Mouse (Mus musculus) hindbrain, embryonic 11.5 days (tissue): ENCODE measurements around the gene Srsf5. TPM values are rescaled to one million over a fixed set of nuclear protein-coding genes. Genes with fewer than 3 reads are reported as not detected.
"Not testable (repeated sequence)": the region's sequence is repeated elsewhere in the genome, so short reads cannot be mapped to it uniquely, and the experiment has no call there.

Source experiments
- ATAC-seq: fragments of 200-750 bp; cut with Nextera tagmentation; 2 replicates; pipeline ENCODE4 v1.8.0; 2017; ENCODE audit warnings: mild to moderate bottlenecking, moderate TSS enrichment, moderate library complexity; ENCODE audit not compliant: low FRiP score
- DNase-seq: peaks from one replicate; pipeline ENCODE4 v3.0.0-alpha.2; 2015; ENCODE audit warnings: low spot score
- H3K27ac ChIP-seq: fragments of 300-500 bp; sonication (generic); 2 replicates; pipeline ENCODE4 v1.5.1; 2014; ENCODE audit warnings: mild to moderate bottlenecking, low read depth, low read length
- H3K27me3 ChIP-seq: fragments of 300-500 bp; sonication (generic); 2 replicates; pipeline ENCODE4 v1.6.1; 2014; ENCODE audit warnings: mild to moderate bottlenecking, low read length, moderate library complexity, mixed read lengths; ENCODE audit not compliant: control insufficient read depth, insufficient read depth
- H3K36me3 ChIP-seq: fragments of 300-500 bp; sonication (generic); 2 replicates; pipeline ENCODE4 v1.6.1; 2014; ENCODE audit warnings: mild to moderate bottlenecking, low read length, moderate library complexity, mixed read lengths; ENCODE audit not compliant: control insufficient read depth, insufficient read depth
- H3K4me1 ChIP-seq: fragments of 300-500 bp; sonication (generic); replicated peaks from 2 replicates; pipeline ENCODE4 v1.6.1; 2014; ENCODE audit warnings: low read length, mixed read lengths; ENCODE audit not compliant: control insufficient read depth, insufficient read depth
- H3K4me2 ChIP-seq: fragments of 300-500 bp; sonication (generic); replicated peaks from 2 replicates; pipeline ENCODE4 v1.6.1; 2014; ENCODE audit warnings: mild to moderate bottlenecking, low read depth, low read length
- H3K4me3 ChIP-seq: fragments of 300-500 bp; sonication (generic); 2 replicates; pipeline ENCODE4 v1.5.1; 2014; ENCODE audit warnings: low read depth, low read length
- H3K9ac ChIP-seq: fragments of 300-500 bp; sonication (generic); 2 replicates; pipeline ENCODE4 v1.6.1; 2014; ENCODE audit warnings: low read depth, low read length
- H3K9me3 ChIP-seq: fragments of 300-500 bp; sonication (generic); 2 replicates; pipeline ENCODE4 v1.6.1; 2016; ENCODE audit warnings: low read length; ENCODE audit not compliant: control insufficient read depth
- WGBS: fragments of 180-500 bp; shearing (Covaris S2); extraction: QIAGEN DNeasy Blood & Tissue Kit; methylation state at CpG from one replicate; pipeline ENCODE4 v1.1.7; 2014; 5-methylcytosine and 5-hydroxymethylcytosine counted together
- polyA plus RNA-seq: library from polyadenylated mRNA; unstranded; fragments of >200 nt; fragmentation: Nextera tagmentation; extraction: Ambion mirVana; gene quantifications from 2 replicates; pipeline ENCODE4 v1.2.1, GENCODE M21; 2014

Srsf5 gene
- polyA plus RNA-seq, 1 experiment from 2014 or later = 291 TPM

DNA sequence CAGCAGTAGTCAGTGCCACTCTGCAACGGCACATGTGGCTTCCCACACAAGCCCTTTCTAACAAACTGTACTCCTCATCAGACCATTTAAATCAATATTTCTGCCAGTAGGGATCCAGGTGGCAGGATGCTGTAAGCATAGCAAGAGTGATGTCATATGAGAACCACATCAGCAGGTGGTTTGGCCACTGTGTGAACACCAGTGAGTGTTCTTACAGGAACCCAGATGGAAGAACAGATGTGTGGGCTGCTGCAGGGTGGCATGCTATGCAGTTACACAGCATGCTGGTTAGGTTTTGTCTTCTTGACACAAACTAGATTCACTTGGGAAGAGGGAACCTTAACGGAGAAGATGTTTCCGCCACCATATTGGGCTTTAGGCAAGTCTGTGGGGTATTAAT is 3.4 kb upstream of the Srsf5 start:
- H3K4me3 ChIP-seq = no peak overlapping the region
- WGBS = 96% methylated on average over 3 of the region's 3 CpGs
- no peak for DNase-seq

DNA sequence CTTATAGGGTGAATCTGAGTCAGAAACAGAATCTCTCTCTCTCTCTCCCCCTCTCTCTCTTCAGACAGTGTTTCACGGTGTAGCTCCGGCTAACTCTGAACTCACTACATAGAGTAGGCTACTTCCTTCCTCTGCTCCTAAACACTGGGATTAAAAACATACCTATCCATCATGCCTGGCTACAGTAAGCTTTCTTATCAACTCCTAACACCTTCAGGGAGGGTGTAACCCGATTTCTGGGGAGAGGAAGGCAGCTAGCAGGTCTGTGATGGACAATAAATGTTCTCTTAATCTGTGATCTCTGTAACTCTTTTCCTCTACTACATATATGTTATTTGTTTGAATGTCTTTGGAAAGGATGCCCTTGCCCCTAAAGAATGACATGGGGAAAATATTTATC is 1.9 kb upstream of the Srsf5 start:
- Histone ChIP-seq H3K36me3 (peaks cover 6% of the 10 kb centered on the region; the same call in 1 of the 2 replicates), H3K9me3 (no peaks in the 10 kb centered on the region), H3K4me3 (no peak overlapping the region), H3K4me2 (no peak overlapping the region), H3K9ac (no peak overlapping the region), H3K4me1 (no peaks in the 10 kb centered on the region), H3K27ac (no peak overlapping the region), H3K27me3 (no peaks in the 10 kb centered on the region)
- ATAC-seq (no peak), DNase-seq (no peak)
- 83% methylated on average over 3 of the region's 3 CpGs for WGBS

More for the DNA sequence above, 3.4 kb upstream of the Srsf5 start:
- H3K9ac ChIP-seq = no peak overlapping the region
- no peaks in the 10 kb centered on the region for H3K27me3 ChIP-seq
- H3K27ac ChIP-seq = no peak overlapping the region
- H3K36me3 ChIP-seq = no peaks in the 10 kb centered on the region
- no peaks in the 10 kb centered on the region for H3K9me3 ChIP-seq
- no peaks in the 10 kb centered on the region for H3K4me1 ChIP-seq
- H3K4me2 ChIP-seq = no peak overlapping the region
- no peak for ATAC-seq

DNA sequence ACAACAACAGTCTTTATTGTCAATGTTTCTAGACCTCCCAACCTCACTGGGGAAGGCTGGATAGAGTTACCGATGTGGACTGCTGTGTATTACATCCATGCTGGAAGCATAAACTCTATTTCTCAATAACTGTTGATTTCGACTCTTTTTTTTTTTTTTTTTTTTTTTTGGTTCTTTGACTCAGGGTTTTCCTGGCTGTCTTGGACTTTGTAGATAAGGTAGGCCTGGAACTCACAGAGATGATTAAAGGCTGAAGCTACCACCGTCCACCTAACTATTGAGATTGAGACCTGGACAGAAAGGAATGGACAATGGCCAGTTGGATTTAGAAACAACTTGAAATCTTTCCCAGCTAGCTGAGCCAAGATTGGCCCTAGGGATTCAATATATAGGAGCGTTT is 1.1 kb upstream of the Srsf5 start:
- DNase-seq (no peak), ATAC-seq (no peak)
- H3K9me3 ChIP-seq = no peaks in the 10 kb centered on the region
- H3K27me3 ChIP-seq = no peaks in the 10 kb centered on the region
- no peak overlapping the region for H3K9ac ChIP-seq
- H3K4me2 ChIP-seq = no peak overlapping the region
- 88% methylated on average over 4 of the region's 4 CpGs for WGBS
- H3K4me3 ChIP-seq = no peak overlapping the region
- H3K4me1 ChIP-seq = no peaks in the 10 kb centered on the region
- H3K27ac ChIP-seq = no peak overlapping the region
- peaks cover 8% of the 10 kb centered on the region for H3K36me3 ChIP-seq

DNA sequence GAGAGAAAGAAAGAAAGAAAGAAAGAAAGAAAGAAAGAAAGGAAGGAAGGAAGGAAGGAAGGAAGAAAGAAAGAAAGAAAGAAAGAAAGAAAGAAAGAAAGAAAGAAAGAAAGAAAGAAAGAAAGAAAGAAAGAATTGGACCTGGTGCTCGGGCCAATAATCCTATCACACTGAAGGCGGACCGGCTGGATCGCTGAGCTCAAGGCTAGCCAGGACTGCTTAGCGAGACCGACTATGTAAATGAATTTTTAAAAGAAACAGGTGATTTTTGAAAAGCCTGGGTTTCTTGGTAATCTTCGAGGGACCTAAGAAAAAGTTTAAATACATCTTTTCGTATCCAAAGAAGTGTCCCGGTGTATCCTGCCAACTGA is 356 bp upstream of the Srsf5 start:
- not testable (repeated sequence) for H3K27me3 ChIP-seq, H3K9me3 ChIP-seq, H3K4me1 ChIP-seq, H3K27ac ChIP-seq, DNase-seq
- H3K4me3 ChIP-seq = peak overlapping the region; percentile 93
- ATAC-seq = peak; percentile 49
- whole genome bisulfite sequencing = under 1% methylated on average over 9 of the region's 9 CpGs
- H3K36me3 ChIP-seq = peaks cover 11% of the 10 kb centered on the region
- 0 out of 2 replicates have a peak overlapping the region, but pooled peaks have one; percentile 33 for H3K9ac ChIP-seq
- peak overlapping the region; percentile 25; the same call in 1 of the 2 replicates for H3K4me2 ChIP-seq

DNA sequence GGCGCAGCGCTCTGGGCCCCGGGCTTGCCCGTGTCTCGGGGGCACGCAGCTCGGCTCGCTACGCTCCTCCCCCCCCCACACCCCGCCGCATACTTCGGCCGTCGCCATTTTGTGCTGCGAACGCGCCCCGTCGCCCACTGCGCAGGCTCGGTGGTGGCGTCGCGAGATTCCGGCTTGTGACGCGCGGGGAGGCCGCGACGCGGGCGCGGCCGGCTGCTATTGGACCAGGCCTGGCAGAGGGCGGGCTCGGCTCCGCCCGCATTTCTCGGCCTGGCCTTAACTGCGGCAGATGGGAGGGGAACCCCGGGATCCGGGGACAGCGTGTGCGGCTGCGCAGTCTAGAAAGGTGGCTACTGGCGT is 672 bp downstream of the Srsf5 start:
- Histone ChIP-seq H3K4me2 (peak overlapping the region; percentile 61), H3K9me3 (no peaks in the 10 kb centered on the region), H3K9ac (peak overlapping the region; percentile 92), H3K27ac (peak overlapping the region; percentile 70), H3K36me3 (peaks cover 11% of the 10 kb centered on the region), H3K27me3 (no peaks in the 10 kb centered on the region), H3K4me3 (peak overlapping the region; percentile 93), H3K4me1 (no peaks in the 10 kb centered on the region)
- peak; percentile 98 for DNase-seq
- WGBS = 0% methylated on average over 34 of the region's 47 CpGs
- peak; percentile 95 for ATAC-seq

DNA sequence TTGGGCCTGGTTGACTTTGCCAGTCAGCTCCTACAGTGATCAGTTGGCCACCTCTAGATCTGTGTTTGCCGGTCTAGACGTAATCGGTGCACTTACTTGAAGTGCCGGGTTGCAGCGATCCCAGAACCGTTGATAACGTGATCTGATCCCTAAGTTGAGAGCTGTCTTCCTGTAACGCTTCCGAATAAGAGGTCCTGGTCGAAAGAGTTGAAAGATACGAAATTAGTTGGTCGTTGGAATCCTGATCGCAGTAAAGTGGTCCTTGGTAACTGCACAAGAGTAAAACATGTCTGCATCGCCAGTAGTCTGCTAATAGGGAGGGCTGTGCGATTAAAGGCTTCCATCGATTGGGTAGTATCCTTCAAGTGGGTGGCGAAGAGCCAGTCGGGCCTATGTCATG is 2.9 kb downstream of the Srsf5 start:
- ATAC-seq = no peak
- no peaks in the 10 kb centered on the region for H3K9me3 ChIP-seq
- no peak for DNase-seq
- H3K4me2 ChIP-seq = no peak overlapping the region
- no peak overlapping the region for H3K4me3 ChIP-seq
- H3K27me3 ChIP-seq = no peaks in the 10 kb centered on the region
- no peak overlapping the region for H3K9ac ChIP-seq
- 97% methylated on average over 18 of the region's 18 CpGs for WGBS
- no peaks in the 10 kb centered on the region for H3K4me1 ChIP-seq
- H3K27ac ChIP-seq = no peak overlapping the region
- H3K36me3 ChIP-seq = peaks cover 13% of the 10 kb centered on the region

DNA sequence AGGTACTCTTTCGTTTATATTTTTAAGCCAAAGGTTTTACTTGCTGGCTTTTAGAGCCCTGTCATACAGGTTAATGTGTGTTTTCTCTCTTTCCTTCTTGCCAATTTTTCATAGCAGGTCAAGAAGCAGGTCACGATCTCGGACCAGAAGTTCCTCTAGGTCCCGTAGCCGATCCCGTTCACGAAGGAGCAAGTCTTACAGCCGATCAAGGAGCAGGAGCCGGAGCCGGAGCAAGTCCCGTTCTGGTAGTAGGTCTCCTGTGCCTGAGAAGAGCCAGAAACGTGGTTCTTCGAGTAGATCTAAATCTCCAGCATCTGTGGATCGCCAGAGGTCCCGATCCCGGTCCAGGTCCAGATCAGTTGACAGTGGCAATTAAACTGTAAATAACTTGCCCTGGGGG is 4.3 kb downstream of the Srsf5 start:
- H3K27ac ChIP-seq, H3K4me2 ChIP-seq, H3K4me1 ChIP-seq, H3K4me3 ChIP-seq, H3K27me3 ChIP-seq, H3K9ac ChIP-seq, H3K9me3 ChIP-seq, ATAC-seq, DNase-seq: not testable (repeated sequence)
- H3K36me3 ChIP-seq = peaks cover 13% of the 10 kb centered on the region
- 93% methylated on average over 14 of the region's 16 CpGs for WGBS

DNA sequence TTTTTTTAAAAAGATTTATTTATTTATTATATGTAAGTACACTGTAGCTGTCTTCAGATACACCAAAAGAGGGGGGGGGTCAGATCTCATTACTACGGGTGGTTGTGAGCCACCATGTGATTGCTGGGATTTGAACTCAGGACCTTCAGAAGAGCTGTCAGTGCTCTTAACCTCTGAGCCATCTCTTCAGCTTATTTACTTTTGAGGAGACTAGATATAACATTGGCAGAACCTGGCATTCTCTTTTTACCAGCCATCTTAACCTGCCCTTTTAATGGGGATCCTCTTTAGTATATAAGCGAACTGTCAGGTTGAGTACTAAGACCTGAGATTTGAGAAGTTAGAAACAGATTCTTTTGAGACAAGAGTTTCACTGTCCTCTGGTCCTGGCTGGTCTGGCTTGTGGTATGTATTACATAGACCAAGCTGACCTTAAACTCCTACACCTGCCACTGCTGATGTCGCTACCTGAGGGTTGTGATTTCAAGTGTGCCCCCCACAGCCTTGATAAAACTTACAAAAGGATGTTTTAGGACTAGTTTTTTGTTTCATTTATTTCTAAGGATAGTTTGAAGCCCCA is 6.4 kb downstream of the Srsf5 start:
- ATAC-seq (no peak), DNase-seq (no peak)
- Histone ChIP-seq H3K9me3 (no peaks in the 10 kb centered on the region), H3K36me3 (peaks cover 21% of the 10 kb centered on the region), H3K4me1 (no peaks in the 10 kb centered on the region), H3K27me3 (no peaks in the 10 kb centered on the region), H3K9ac (no peak overlapping the region), H3K4me3 (no peak overlapping the region), H3K27ac (no peak overlapping the region), H3K4me2 (no peak overlapping the region)
- 94% methylated on average over 3 of the region's 3 CpGs for WGBS

DNA sequence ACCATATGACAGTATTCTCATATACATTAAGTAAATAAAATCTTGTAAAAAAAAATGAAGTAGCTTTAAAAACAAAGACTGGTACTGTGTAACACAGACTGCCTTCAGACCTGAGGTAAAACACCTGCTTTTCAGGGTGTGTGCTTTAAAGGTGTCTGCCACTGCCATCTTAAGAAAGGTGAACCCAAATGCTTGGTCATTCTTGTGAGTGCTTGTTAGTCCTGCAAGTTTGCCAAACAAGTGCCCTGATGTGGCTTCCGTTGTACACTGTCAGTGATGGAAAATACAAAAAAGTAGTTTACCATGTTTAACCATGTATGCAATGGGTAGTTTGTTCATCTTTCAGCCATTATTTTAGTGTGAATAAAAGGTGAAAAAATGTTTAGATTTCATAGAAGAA is 7.2 kb downstream of the Srsf5 start:
- Histone ChIP-seq H3K9ac (no peak overlapping the region), H3K4me3 (no peak overlapping the region)
- WGBS = 97% methylated on average over 1 of the region's 1 CpGs

More for the DNA sequence above, 7.2 kb downstream of the Srsf5 start:
- ATAC-seq = no peak
- no peak overlapping the region for H3K27ac ChIP-seq
- H3K36me3 ChIP-seq = peaks cover 19% of the 10 kb centered on the region
- H3K4me2 ChIP-seq = no peak overlapping the region
- no peaks in the 10 kb centered on the region for H3K9me3 ChIP-seq
- DNase-seq = no peak
- H3K27me3 ChIP-seq = no peaks in the 10 kb centered on the region
- no peaks in the 10 kb centered on the region for H3K4me1 ChIP-seq
